Mouse (Mus musculus): ENCODE data around the gene Glis1. TPM values are rescaled to one million over a fixed set of nuclear protein-coding genes. Genes with fewer than 3 reads are reported as not detected.

Gene Glis1
- polyA plus RNA-seq, 1 experiment from 2014 or later: 0.47 TPM

GRCm38 (mm10) chr4:107433998-107434355 lies 414 bp upstream of the Glis1 start:
- 9% methylated on average over 15 of the region's 15 CpGs for WGBS

GRCm38 (mm10) chr4:107435238-107435946 lies 1.0 kb downstream of the Glis1 start:
- Histone ChIP-seq H3K9me3 (ENCODE audit: control insufficient read depth, low read length) (no peaks in the 10 kb centered on the region), H3K9ac (ENCODE audit: low read length) (no peak overlapping the region), H3K27me3 (ENCODE audit: control insufficient read depth, insufficient read depth, low read length) (peaks cover 15% of the 10 kb centered on the region; the same call in 1 of the 2 replicates), H3K4me1 (replicated peaks; ENCODE audit: control insufficient read depth, insufficient read depth) (0 out of 2 replicates have a peak, but pooled peaks cover 3% of the 10 kb centered on the region), H3K4me2 (replicated peaks; ENCODE audit: low read depth) (peak overlapping the region; percentile 87), H3K27ac (replicated peaks) (no peak overlapping the region), H3K4me3 (ENCODE audit: low read depth, low read length) (peak overlapping the region; percentile 54), H3K36me3 (ENCODE audit: control insufficient read depth, insufficient read depth, low read length) (no peaks in the 10 kb centered on the region)
- TF ChIP-seq CTCF (IDR thresholded peaks at IDR 0.05; ENCODE audit: low read depth): peak; percentile 13; the same call in 1 of the 2 replicates
- no peak for TF ChIP-seq EP300 (optimal IDR thresholded peaks at IDR 0.05)
- DNase-seq (ENCODE audit: low spot score) (no peak), ATAC-seq (ENCODE audit: low FRiP score, low TSS enrichment) (peak; percentile 16; the same call in 1 of the 2 replicates)
- 6% methylated on average over 47 of the region's 47 CpGs for WGBS

More at GRCm38 (mm10) chr4:107433998-107434355, 414 bp upstream of the Glis1 start:
- Histone ChIP-seq H3K4me1 (replicated peaks; ENCODE audit: control insufficient read depth, insufficient read depth) (0 out of 2 replicates have a peak, but pooled peaks cover 3% of the 10 kb centered on the region), H3K36me3 (ENCODE audit: control insufficient read depth, insufficient read depth, low read length) (no peaks in the 10 kb centered on the region), H3K4me3 (ENCODE audit: low read depth, low read length) (peak overlapping the region; percentile 54), H3K27me3 (ENCODE audit: control insufficient read depth, insufficient read depth, low read length) (peaks cover 14% of the 10 kb centered on the region; the same call in 1 of the 2 replicates), H3K27ac (replicated peaks) (no peak overlapping the region), H3K9ac (ENCODE audit: low read length) (peak overlapping the region; percentile 47; the same call in 1 of the 2 replicates), H3K4me2 (replicated peaks; ENCODE audit: low read depth) (peak overlapping the region; percentile 87), H3K9me3 (ENCODE audit: control insufficient read depth, low read length) (no peaks in the 10 kb centered on the region)
- DNase-seq (ENCODE audit: low spot score): no peak
- no peak for ATAC-seq (ENCODE audit: low FRiP score, low TSS enrichment)
- TF ChIP-seq CTCF (IDR thresholded peaks at IDR 0.05; ENCODE audit: low read depth): no peak
- no peak for TF ChIP-seq EP300 (optimal IDR thresholded peaks at IDR 0.05)

GRCm38 (mm10) chr4:107436476-107436875 lies 2.1 kb downstream of the Glis1 start:
- no peak overlapping the region for H3K9ac ChIP-seq (ENCODE audit: low read length)
- H3K9me3 ChIP-seq (ENCODE audit: control insufficient read depth, low read length): no peaks in the 10 kb centered on the region
- WGBS: 88% methylated on average over 7 of the region's 7 CpGs
- DNase-seq (ENCODE audit: low spot score) (no peak), ATAC-seq (ENCODE audit: low FRiP score, low TSS enrichment) (no peak)
- no peak overlapping the region for H3K4me2 ChIP-seq (replicated peaks; ENCODE audit: low read depth)
- H3K27ac ChIP-seq (replicated peaks): no peak overlapping the region
- H3K4me3 ChIP-seq (ENCODE audit: low read depth, low read length): no peak overlapping the region
- no peak for TF ChIP-seq EP300 (optimal IDR thresholded peaks at IDR 0.05)
- no peak for TF ChIP-seq CTCF (IDR thresholded peaks at IDR 0.05; ENCODE audit: low read depth)
- H3K27me3 ChIP-seq (ENCODE audit: control insufficient read depth, insufficient read depth, low read length): peaks cover 15% of the 10 kb centered on the region; the same call in 1 of the 2 replicates
- H3K36me3 ChIP-seq (ENCODE audit: control insufficient read depth, insufficient read depth, low read length): no peaks in the 10 kb centered on the region
- 0 out of 2 replicates have a peak, but pooled peaks cover 3% of the 10 kb centered on the region for H3K4me1 ChIP-seq (replicated peaks; ENCODE audit: control insufficient read depth, insufficient read depth)

- DNase-seq (ENCODE audit: low spot score): no peak
- no peaks in the 10 kb centered on the region for H3K36me3 ChIP-seq (ENCODE audit: control insufficient read depth, insufficient read depth, low read length)
- H3K9ac ChIP-seq (ENCODE audit: low read length): no peak overlapping the region
- H3K4me1 ChIP-seq (replicated peaks; ENCODE audit: control insufficient read depth, insufficient read depth): 0 out of 2 replicates have a peak, but pooled peaks cover 3% of the 10 kb centered on the region
- no peak overlapping the region for H3K4me3 ChIP-seq (ENCODE audit: low read depth, low read length)
- no peak overlapping the region for H3K27ac ChIP-seq (replicated peaks)
- WGBS: 84% methylated on average over 8 of the region's 8 CpGs
- H3K27me3 ChIP-seq (ENCODE audit: control insufficient read depth, insufficient read depth, low read length): peaks cover 15% of the 10 kb centered on the region; the same call in 1 of the 2 replicates
- H3K9me3 ChIP-seq (ENCODE audit: control insufficient read depth, low read length): no peaks in the 10 kb centered on the region
- no peak overlapping the region for H3K4me2 ChIP-seq (replicated peaks; ENCODE audit: low read depth)
- TF ChIP-seq CTCF (IDR thresholded peaks at IDR 0.05; ENCODE audit: low read depth): no peak
- no peak for TF ChIP-seq EP300 (optimal IDR thresholded peaks at IDR 0.05)
- no peak for ATAC-seq (ENCODE audit: low FRiP score, low TSS enrichment)
Measured at GRCm38 (mm10) chr4:107438741-107439140, 4.3 kb downstream of the Glis1 start.

GRCm38 (mm10) chr4:107440306-107440705 lies 5.9 kb downstream of the Glis1 start:
- ATAC-seq (ENCODE audit: low FRiP score, low TSS enrichment): no peak
- H3K4me1 ChIP-seq (replicated peaks; ENCODE audit: control insufficient read depth, insufficient read depth): no peaks in the 10 kb centered on the region
- H3K4me3 ChIP-seq (ENCODE audit: low read depth, low read length): peak overlapping the region; percentile 22
- H3K27me3 ChIP-seq (ENCODE audit: control insufficient read depth, insufficient read depth, low read length): peaks cover 15% of the 10 kb centered on the region; the same call in 1 of the 2 replicates
- no peak overlapping the region for H3K27ac ChIP-seq (replicated peaks)
- no peak for DNase-seq (ENCODE audit: low spot score)
- H3K36me3 ChIP-seq (ENCODE audit: control insufficient read depth, insufficient read depth, low read length): no peaks in the 10 kb centered on the region
- no peaks in the 10 kb centered on the region for H3K9me3 ChIP-seq (ENCODE audit: control insufficient read depth, low read length)
- TF ChIP-seq EP300 (optimal IDR thresholded peaks at IDR 0.05): no peak
- no peak for TF ChIP-seq CTCF (IDR thresholded peaks at IDR 0.05; ENCODE audit: low read depth)
- 24% methylated on average over 13 of the region's 13 CpGs for WGBS
- H3K9ac ChIP-seq (ENCODE audit: low read length): no peak overlapping the region
- peak overlapping the region; percentile 42 for H3K4me2 ChIP-seq (replicated peaks; ENCODE audit: low read depth)

GRCm38 (mm10) chr4:107442288-107442687 lies 7.9 kb downstream of the Glis1 start:
- Histone ChIP-seq H3K4me2 (replicated peaks; ENCODE audit: low read depth) (peak overlapping the region; percentile 17; the same call in 1 of the 2 replicates), H3K9me3 (ENCODE audit: control insufficient read depth, low read length) (no peaks in the 10 kb centered on the region), H3K36me3 (ENCODE audit: control insufficient read depth, insufficient read depth, low read length) (no peaks in the 10 kb centered on the region), H3K4me3 (ENCODE audit: low read depth, low read length) (no peak overlapping the region), H3K27ac (replicated peaks) (no peak overlapping the region), H3K9ac (ENCODE audit: low read length) (no peak overlapping the region), H3K27me3 (ENCODE audit: control insufficient read depth, insufficient read depth, low read length) (peaks cover 7% of the 10 kb centered on the region; the same call in 1 of the 2 replicates), H3K4me1 (replicated peaks; ENCODE audit: control insufficient read depth, insufficient read depth) (no peaks in the 10 kb centered on the region)
- ATAC-seq (ENCODE audit: low FRiP score, low TSS enrichment) (no peak), DNase-seq (ENCODE audit: low spot score) (no peak)
- TF ChIP-seq CTCF (IDR thresholded peaks at IDR 0.05; ENCODE audit: low read depth): no peak
- TF ChIP-seq EP300 (optimal IDR thresholded peaks at IDR 0.05): no peak
- 45% methylated on average over 11 of the region's 11 CpGs for WGBS
